Mouse (Mus musculus) thymus, adult 2 months (tissue): ENCODE measurements at regions not wholly inside any gene's neighbourhood (a gene's known extent, or its start where the extent isn't known, plus 50 kb on each side); places are given as distances from the start of the nearest gene placed in this dataset.

ENCODE experiments used
- CTCF ChIP-seq: fragments of 200-500 bp; IDR thresholded peaks from 2 replicates; pipeline ENCODE4 v1.5.1; 2012; ENCODE audit warnings: mild to moderate bottlenecking, control low read depth, low read length, moderate library complexity, borderline replicate concordance; ENCODE audit not compliant: control insufficient read depth, poor library complexity, insufficient read depth; ENCODE audit errors: extremely low read depth
- POLR2A ChIP-seq: fragments of 200-500 bp; IDR thresholded peaks from 2 replicates; pipeline ENCODE4 v1.6.1; 2012; ENCODE audit warnings: mild to moderate bottlenecking, low read length, control low read depth, moderate library complexity; ENCODE audit not compliant: control insufficient read depth, poor library complexity, insufficient read depth; ENCODE audit errors: extremely low read depth

- TF ChIP-seq CTCF, result no peak
- no peak for TF ChIP-seq POLR2A
Measured at GRCm38 (mm10) chr17:45217126-45217525, 216.4 kb downstream of the Cdc5l start.
